Mouse (Mus musculus): ENCODE measurements at regions not wholly inside any gene's neighbourhood (a gene's known extent, or its start where the extent isn't known, plus 50 kb on each side); places are given as distances from the start of the nearest gene placed in this dataset.

DNA sequence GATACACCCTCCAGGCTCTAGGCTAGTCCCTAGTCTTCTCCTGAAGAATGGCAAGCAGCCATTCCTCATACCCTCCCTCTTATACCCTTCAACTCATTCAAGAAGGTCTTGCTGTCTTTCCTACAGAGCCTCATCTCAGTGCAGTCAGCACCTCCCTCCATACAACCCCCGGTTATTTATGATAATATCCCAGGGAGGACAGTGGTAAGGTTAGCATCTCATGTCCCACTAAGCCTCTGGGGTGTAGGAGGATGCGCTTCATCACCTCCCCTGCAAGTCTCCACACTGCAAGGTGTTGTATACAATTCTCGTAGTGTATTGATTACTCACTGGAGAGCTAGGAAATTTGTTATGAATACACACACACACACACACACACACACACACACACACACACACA lies 80.2 kb upstream of the Shisa6 start:
- H3K9me3 ChIP-seq, result no peaks in the 10 kb centered on the region
- H3K27ac ChIP-seq, result no peak overlapping the region
- H3K36me3 ChIP-seq, result no peaks in the 10 kb centered on the region
- no peak for ATAC-seq
- no peak overlapping the region for H3K4me2 ChIP-seq (replicated peaks)
- H3K4me1 ChIP-seq (replicated peaks), result no peaks in the 10 kb centered on the region
- H3K9ac ChIP-seq (replicated peaks), result no peak overlapping the region
- H3K4me3 ChIP-seq (replicated peaks), result no peak overlapping the region
- WGBS, result 78% methylated on average over 3 of the region's 3 CpGs
- no peaks in the 10 kb centered on the region for H3K27me3 ChIP-seq

DNA sequence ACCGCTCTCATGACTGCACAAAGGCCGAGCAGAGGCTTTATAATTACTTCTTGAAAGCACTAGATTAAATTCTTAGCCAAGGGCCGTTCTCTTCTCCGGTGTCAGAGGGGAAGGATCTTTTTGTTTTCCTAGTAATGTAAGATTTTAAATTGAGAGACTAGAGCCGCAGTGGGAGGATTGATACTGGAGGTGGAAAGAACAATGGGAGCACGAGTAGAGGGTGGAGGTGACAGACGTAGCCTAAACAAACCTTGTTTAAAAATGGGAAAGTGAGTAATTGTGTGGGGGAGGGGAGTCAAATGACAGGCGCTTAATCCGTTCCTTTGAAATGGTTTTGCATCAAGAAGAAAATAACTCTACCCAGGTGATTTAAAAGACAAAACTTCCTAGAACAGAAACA lies 80.9 kb upstream of the Shisa6 start:
- no peak overlapping the region for H3K4me3 ChIP-seq (replicated peaks)
- no peak overlapping the region for H3K4me2 ChIP-seq (replicated peaks)
- no peaks in the 10 kb centered on the region for H3K36me3 ChIP-seq
- WGBS, result 28% methylated on average over 9 of the region's 9 CpGs
- no peaks in the 10 kb centered on the region for H3K9me3 ChIP-seq
- no peaks in the 10 kb centered on the region for H3K4me1 ChIP-seq (replicated peaks)
- no peaks in the 10 kb centered on the region for H3K27me3 ChIP-seq
- H3K27ac ChIP-seq, result no peak overlapping the region
- H3K9ac ChIP-seq (replicated peaks), result no peak overlapping the region
- ATAC-seq, result no peak

DNA sequence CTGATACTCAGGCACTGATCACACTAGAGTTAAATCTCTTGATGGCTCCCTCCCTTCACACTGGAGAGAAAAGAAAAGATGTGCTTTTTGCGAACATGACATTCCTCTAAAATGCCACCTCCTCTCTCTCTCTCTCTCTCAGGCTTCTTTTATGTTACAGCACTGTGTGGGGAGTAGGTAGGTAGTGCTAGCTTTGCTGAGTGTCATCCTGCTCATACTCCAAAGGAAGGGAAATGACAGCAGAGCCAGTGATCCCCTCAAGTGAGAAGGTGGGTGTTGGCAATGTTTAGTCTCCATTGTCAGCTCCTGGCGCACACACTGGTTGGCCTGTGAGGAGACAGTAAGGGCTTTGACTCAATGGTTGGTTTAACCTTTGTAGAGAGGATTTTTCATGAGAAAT lies 84.0 kb upstream of the Shisa6 start:
- Histone ChIP-seq H3K4me1 (replicated peaks) (no peaks in the 10 kb centered on the region), H3K9ac (replicated peaks) (no peak overlapping the region), H3K9me3 (no peaks in the 10 kb centered on the region), H3K27me3 (no peaks in the 10 kb centered on the region), H3K36me3 (no peaks in the 10 kb centered on the region), H3K4me3 (replicated peaks) (no peak overlapping the region), H3K4me2 (replicated peaks) (no peak overlapping the region), H3K27ac (no peak overlapping the region)
- ATAC-seq, result no peak
- 84% methylated on average over 2 of the region's 2 CpGs for WGBS

GRCm38 (mm10) chr11:66613150-66613549 lies 87.4 kb upstream of the Shisa6 start:
- H3K4me3 ChIP-seq (replicated peaks), result no peak overlapping the region
- no peaks in the 10 kb centered on the region for H3K36me3 ChIP-seq
- 24% methylated on average over 6 of the region's 6 CpGs for WGBS
- H3K27ac ChIP-seq, result no peak overlapping the region
- no peak overlapping the region for H3K9ac ChIP-seq (replicated peaks)
- no peaks in the 10 kb centered on the region for H3K4me1 ChIP-seq (replicated peaks)
- H3K27me3 ChIP-seq, result no peaks in the 10 kb centered on the region
- H3K4me2 ChIP-seq (replicated peaks), result no peak overlapping the region
- H3K9me3 ChIP-seq, result no peaks in the 10 kb centered on the region
- ATAC-seq, result no peak

DNA sequence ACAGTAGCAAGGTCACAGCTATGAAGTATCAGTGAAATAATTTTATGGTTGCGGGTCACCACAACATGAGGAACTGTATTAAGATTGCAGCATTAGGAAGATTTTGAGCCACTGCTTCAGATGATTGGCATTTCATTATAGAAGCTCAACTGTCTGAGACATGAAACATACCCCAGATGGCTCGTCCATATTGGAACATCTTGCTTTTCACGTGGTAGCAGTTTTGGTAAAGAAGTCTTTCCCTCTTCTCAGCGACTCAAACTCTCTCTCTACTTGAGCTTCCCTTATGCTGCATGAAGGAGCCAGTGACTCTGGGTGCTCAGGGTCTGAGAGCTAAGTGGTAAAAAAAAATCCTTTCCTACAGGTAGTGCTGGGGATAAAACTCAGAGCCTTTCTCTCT lies 99.7 kb upstream of the Shisa6 start:
- no peak overlapping the region for H3K9ac ChIP-seq (replicated peaks)
- H3K4me3 ChIP-seq (replicated peaks), result no peak overlapping the region
- H3K27me3 ChIP-seq, result no peaks in the 10 kb centered on the region
- H3K4me1 ChIP-seq (replicated peaks), result no peaks in the 10 kb centered on the region
- WGBS, result 90% methylated on average over 4 of the region's 4 CpGs
- no peak overlapping the region for H3K27ac ChIP-seq
- no peaks in the 10 kb centered on the region for H3K9me3 ChIP-seq
- H3K36me3 ChIP-seq, result no peaks in the 10 kb centered on the region
- ATAC-seq, result no peak
- H3K4me2 ChIP-seq (replicated peaks), result no peak overlapping the region

- 98% methylated on average over 3 of the region's 3 CpGs for WGBS
These were observed 131.0 kb upstream of the Shisa6 start for GRCm38 (mm10) chr11:66656810-66657209.

GRCm38 (mm10) chr11:66674581-66674980 lies 148.8 kb upstream of the Shisa6 start:
- ATAC-seq, result no peak
- H3K36me3 ChIP-seq, result no peaks in the 10 kb centered on the region
- H3K4me1 ChIP-seq (replicated peaks), result no peaks in the 10 kb centered on the region
- H3K9me3 ChIP-seq, result no peaks in the 10 kb centered on the region
- H3K4me2 ChIP-seq (replicated peaks), result no peak overlapping the region
- no peak overlapping the region for H3K27ac ChIP-seq
- H3K9ac ChIP-seq (replicated peaks), result no peak overlapping the region
- no peaks in the 10 kb centered on the region for H3K27me3 ChIP-seq
- 39% methylated on average over 2 of the region's 2 CpGs for WGBS
- H3K4me3 ChIP-seq (replicated peaks), result no peak overlapping the region

More at GRCm38 (mm10) chr11:66656810-66657209, 131.0 kb upstream of the Shisa6 start:
- no peak overlapping the region for H3K4me3 ChIP-seq (replicated peaks)
- no peak overlapping the region for H3K4me2 ChIP-seq (replicated peaks)
- no peaks in the 10 kb centered on the region for H3K9me3 ChIP-seq
- H3K27me3 ChIP-seq, result no peaks in the 10 kb centered on the region
- H3K9ac ChIP-seq (replicated peaks), result no peak overlapping the region
- no peaks in the 10 kb centered on the region for H3K4me1 ChIP-seq (replicated peaks)
- no peaks in the 10 kb centered on the region for H3K36me3 ChIP-seq
- no peak for ATAC-seq
- H3K27ac ChIP-seq, result no peak overlapping the region

GRCm38 (mm10) chr11:66680057-66680621 lies 154.4 kb upstream of the Shisa6 start:
- H3K9me3 ChIP-seq, result no peaks in the 10 kb centered on the region
- H3K9ac ChIP-seq (replicated peaks), result no peak overlapping the region
- H3K4me2 ChIP-seq (replicated peaks), result no peak overlapping the region
- H3K27ac ChIP-seq, result no peak overlapping the region
- H3K4me1 ChIP-seq (replicated peaks), result no peaks in the 10 kb centered on the region
- no peaks in the 10 kb centered on the region for H3K36me3 ChIP-seq
- no peak overlapping the region for H3K4me3 ChIP-seq (replicated peaks)
- 76% methylated on average over 4 of the region's 4 CpGs for WGBS
- no peak for ATAC-seq
- H3K27me3 ChIP-seq, result no peaks in the 10 kb centered on the region

GRCm38 (mm10) chr11:66681892-66682291 lies 156.1 kb upstream of the Shisa6 start:
- no peak for ATAC-seq
- H3K4me2 ChIP-seq (replicated peaks), result no peak overlapping the region
- no peak overlapping the region for H3K9ac ChIP-seq (replicated peaks)
- no peaks in the 10 kb centered on the region for H3K4me1 ChIP-seq (replicated peaks)
- H3K27me3 ChIP-seq, result no peaks in the 10 kb centered on the region
- no peak overlapping the region for H3K27ac ChIP-seq
- WGBS, result 92% methylated on average over 4 of the region's 4 CpGs
- no peak overlapping the region for H3K4me3 ChIP-seq (replicated peaks)
- no peaks in the 10 kb centered on the region for H3K36me3 ChIP-seq
- H3K9me3 ChIP-seq, result no peaks in the 10 kb centered on the region

DNA sequence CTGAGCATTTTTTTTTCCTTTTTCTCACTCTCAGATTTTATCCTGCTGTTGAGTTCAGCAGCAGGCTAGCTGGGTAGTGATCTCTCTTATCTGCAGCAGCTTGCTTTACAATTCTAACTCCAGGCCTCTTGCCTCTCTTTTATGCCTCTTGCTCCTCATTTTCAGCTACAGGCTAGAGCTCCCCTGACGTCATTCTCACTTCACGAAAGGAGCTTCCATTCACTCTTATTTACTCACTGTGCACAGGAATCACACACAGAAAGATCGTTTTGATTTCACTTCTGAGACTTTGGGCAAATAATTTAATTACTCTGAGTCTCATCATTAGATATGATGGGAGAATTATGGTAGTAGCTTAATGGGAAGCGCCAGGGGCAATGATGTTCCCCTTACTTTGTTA lies 158.4 kb upstream of the Shisa6 start:
- no peak for ATAC-seq
- no peaks in the 10 kb centered on the region for H3K27me3 ChIP-seq
- H3K9me3 ChIP-seq, result no peaks in the 10 kb centered on the region
- no peak overlapping the region for H3K4me2 ChIP-seq (replicated peaks)
- no peak overlapping the region for H3K4me3 ChIP-seq (replicated peaks)
- H3K36me3 ChIP-seq, result no peaks in the 10 kb centered on the region
- H3K4me1 ChIP-seq (replicated peaks), result no peaks in the 10 kb centered on the region
- no peak overlapping the region for H3K9ac ChIP-seq (replicated peaks)
- WGBS, result 75% methylated on average over 4 of the region's 4 CpGs
- no peak overlapping the region for H3K27ac ChIP-seq

GRCm38 (mm10) chr11:66694651-66695266 lies 169.0 kb upstream of the Shisa6 start:
- ATAC-seq, result no peak
- Histone ChIP-seq H3K9me3 (no peaks in the 10 kb centered on the region), H3K27ac (no peak overlapping the region), H3K9ac (replicated peaks) (no peak overlapping the region), H3K4me3 (replicated peaks) (no peak overlapping the region), H3K4me1 (replicated peaks) (no peaks in the 10 kb centered on the region), H3K27me3 (no peaks in the 10 kb centered on the region), H3K4me2 (replicated peaks) (no peak overlapping the region), H3K36me3 (no peaks in the 10 kb centered on the region)
- WGBS, result 68% methylated on average over 5 of the region's 5 CpGs

GRCm38 (mm10) chr11:66696791-66697190 lies 171.0 kb upstream of the Shisa6 start:
- Histone ChIP-seq H3K27me3 (no peaks in the 10 kb centered on the region), H3K4me3 (replicated peaks) (no peak overlapping the region), H3K36me3 (no peaks in the 10 kb centered on the region), H3K27ac (no peak overlapping the region), H3K4me2 (replicated peaks) (no peak overlapping the region), H3K9ac (replicated peaks) (no peak overlapping the region), H3K9me3 (no peaks in the 10 kb centered on the region), H3K4me1 (replicated peaks) (no peaks in the 10 kb centered on the region)
- ATAC-seq, result no peak
- 77% methylated on average over 1 of the region's 1 CpGs for WGBS

DNA sequence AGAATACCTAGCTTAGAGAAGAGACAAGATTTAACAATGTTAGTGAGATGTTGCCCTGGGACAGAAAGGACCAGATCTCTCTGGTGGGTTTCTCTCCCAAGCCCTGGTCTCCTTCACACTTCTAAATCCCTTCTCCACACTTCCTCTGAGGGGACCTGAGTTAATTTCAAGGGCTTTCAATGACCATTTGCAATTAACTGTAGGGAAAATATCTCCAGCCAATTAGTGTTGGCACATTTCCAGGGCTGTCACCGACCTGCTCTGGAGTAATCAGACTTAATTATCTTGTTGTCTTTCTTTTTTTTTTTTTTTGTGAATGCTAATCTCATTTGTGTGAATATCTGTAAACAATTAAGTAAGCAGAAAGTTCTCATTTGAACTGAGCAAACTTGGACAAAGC lies 166.3 kb upstream of the Pirt start:
- 65% methylated on average over 1 of the region's 1 CpGs for WGBS
- Histone ChIP-seq H3K4me3 (replicated peaks) (no peak overlapping the region), H3K27me3 (no peaks in the 10 kb centered on the region), H3K9ac (replicated peaks) (no peak overlapping the region), H3K27ac (no peak overlapping the region), H3K4me2 (replicated peaks) (no peak overlapping the region), H3K36me3 (no peaks in the 10 kb centered on the region), H3K9me3 (peaks cover 4% of the 10 kb centered on the region), H3K4me1 (replicated peaks) (no peaks in the 10 kb centered on the region)
- ATAC-seq, result no peak
